Mouse (Mus musculus): ENCODE results near the gene Tmub2.

GRCm38 (mm10) chr11:102333061-102333460 lies 48.3 kb downstream of the Tmub2 start:
- no peak for TF ChIP-seq CTCF (IDR thresholded peaks at IDR 0.05; ENCODE audit: low read depth)
- TF ChIP-seq EP300 (IDR thresholded peaks at IDR 0.05; ENCODE audit: low read depth): no peak
